Mouse (Mus musculus) R1 (cell line): ENCODE data around the gene Fndc10.
"Not testable (repeated sequence)": the region's sequence is repeated elsewhere in the genome, so short reads cannot be mapped to it uniquely, and the experiment has no call there.

ENCODE experiments used
- DNase-seq: peaks from one replicate; pipeline ENCODE4 v3.0.0-alpha.2; 2018; ENCODE audit warnings: low read depth, low spot score

Gene Fndc10

DNA sequence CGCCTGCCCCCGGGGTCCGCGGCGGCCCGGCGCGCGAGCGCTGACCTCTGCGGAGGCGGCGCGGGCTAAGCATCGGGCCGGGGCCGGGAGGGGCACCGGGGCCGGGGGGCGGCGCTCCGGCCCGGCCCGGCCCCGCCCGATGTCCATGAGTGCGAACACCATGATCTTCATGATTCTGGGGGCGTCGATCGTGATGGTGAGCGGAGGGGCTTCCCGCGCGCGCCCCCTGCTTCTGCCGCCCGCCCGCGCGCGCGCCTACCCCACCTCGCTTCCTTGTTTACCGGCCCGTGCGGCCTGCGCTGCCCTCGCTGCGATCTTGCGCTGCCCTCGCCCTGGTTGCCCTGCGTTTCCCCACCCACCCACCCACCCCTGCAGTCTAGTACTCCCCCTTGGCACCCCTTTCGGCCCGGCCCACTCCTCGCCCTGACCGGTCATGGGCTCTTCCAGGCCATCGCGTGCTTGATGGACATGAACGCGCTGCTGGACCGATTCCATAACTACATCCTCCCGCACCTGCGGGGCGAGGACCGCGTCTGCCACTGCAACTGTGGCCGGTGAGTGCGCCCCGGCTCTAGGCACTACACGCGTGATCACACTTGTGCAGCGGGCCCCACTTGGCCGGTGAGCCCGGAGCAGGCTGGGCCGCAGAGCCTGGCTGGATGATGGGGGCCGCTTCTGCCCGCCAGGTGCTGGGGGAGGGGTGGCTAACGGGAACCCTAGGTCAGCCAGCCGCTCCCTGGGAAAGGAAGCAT lies 41.0 kb downstream of the Fndc10 start:
- DNase-seq: no peak

DNA sequence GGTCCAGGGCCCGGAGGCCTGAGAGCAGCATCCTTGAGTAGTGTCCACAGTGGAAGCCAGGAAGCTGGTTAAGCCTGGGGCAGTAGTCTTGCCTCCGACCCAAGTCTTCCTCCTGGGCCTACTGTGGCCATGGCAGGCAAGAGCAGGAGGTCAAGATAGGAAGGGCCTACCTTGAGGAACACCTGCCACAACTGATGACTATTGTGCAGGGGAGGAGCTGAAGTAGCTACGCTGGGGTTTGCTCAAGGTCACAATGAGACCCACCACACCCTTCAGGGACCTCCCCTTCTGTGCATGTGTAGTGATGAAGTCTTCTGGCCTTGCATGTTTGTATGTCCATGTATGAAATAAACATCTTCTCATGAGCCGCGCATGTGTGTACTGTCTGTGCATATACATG lies 41.6 kb downstream of the Fndc10 start:
- DNase-seq: peak; percentile 70

DNA sequence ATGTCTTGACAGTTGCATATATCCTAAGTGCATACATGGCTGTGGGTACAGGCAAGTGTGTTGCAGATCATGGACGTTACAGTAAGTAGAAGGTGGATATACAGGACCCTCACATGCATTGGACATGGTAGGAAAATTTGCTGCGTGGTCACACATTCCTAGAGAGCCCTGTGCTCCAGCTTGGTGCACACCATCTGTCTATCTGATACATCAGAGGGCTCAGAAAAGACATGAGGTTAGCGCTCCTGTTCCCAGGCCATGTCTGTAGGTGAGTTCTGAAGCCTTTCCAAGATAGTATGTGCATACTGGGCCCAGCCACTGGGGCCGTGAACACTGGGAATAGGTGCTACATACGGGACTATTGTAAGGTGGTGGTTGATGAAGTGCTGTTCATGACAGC lies 42.3 kb downstream of the Fndc10 start:
- DNase-seq: no peak

DNA sequence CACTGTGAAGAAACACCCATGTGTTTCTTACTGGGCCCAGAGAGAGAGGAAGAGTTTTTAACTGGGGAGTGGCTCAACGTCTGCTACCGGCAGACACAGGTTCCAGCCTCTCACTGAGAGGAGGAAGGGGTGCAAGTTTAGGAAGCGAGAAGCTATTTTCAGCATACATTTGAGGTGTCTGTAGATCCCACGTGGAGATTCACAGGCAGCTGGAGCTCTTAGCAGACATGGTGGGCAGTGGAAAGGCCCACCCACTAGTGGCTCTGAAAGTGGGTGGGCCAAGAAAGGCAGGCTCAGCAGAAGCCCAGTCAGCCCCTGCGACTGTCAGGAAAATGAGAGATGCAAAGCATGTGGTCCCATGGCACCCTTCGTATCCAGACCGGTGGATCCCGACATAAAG lies 44.1 kb downstream of the Fndc10 start:
- DNase-seq: no peak

DNA sequence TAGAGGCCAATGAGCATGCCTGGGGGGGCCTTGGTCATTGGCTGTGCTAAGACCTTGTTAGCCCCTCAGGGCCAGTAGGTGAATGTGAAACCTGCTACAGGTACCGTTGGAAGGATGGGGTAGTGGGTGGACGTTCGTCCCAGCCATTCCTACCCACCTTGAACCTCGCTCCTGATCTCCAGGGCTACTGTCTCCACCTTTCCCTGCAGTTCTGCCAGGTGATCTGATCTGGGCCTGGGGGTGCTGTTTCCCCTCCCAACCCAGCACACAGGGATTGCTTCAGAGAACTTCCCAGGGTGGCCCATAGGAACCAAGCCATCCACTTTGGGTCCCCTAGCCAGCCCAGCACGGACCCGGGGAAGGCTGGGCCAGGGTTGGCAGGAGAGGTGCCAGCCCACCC lies 45.0 kb downstream of the Fndc10 start:
- no peak for DNase-seq

DNA sequence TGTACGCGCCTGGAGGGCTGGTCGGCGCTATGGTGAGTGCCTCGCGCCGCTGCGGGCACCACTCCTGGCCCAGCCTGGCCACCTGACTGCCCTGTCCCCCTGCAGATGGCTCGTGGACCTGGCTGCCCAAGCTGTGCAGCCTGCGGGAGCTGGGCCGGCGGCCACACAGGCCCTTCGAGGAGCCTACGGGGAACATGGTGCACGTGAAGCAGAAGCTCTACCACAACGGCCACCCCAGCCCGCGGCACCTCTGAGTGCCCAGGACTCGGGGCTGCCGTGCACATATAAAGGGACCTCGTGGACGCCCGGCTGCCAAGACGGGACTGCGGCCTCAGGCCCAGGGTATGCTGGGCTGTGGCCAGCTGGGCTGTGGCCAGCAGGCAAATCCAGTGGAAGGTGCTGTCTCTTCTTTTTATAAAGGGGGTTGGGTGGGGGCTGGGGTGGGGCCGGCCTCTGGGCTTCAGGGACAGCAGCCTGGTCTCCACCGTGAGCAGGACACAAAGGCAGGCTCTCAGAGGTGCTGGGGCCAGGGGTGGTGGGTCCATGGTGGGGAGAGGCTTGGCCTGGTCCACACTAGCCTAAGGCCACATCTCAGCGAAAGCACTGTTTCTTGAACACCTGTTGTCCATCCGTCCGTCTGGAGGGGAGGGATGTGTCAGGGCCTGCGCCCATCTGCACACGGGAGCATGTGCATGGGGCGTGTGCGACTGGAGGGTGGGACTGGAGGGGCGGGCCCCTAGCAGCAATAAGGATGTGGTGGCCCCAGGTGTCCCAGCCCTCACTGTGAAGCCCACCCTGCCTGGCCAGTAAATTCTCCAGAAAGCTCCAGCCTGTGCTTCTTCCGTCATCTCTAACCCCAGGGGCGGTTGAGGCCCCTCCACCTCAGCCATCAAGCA lies 45.8 kb downstream of the Fndc10 start:
- no peak for DNase-seq

DNA sequence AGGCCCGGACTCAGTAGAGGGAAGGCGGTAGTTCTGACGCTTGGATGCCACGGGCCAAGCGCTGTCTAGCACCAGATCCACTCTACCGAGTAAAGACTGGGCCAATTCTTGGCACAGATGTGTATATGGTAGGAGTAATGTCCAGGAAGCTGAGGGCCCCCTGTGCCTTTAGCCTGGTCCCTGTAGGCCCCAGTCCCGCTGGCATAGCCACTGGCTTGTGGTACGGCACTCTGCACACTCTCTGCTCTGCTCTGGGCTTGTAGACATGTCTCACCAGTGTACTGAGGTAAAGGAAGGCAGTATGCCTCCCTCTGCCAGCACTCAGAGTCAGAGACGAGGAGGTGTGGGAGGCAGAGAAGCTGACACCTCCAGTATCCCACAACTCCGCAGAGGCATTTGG lies 46.5 kb downstream of the Fndc10 start:
- DNase-seq: not testable (repeated sequence)

DNA sequence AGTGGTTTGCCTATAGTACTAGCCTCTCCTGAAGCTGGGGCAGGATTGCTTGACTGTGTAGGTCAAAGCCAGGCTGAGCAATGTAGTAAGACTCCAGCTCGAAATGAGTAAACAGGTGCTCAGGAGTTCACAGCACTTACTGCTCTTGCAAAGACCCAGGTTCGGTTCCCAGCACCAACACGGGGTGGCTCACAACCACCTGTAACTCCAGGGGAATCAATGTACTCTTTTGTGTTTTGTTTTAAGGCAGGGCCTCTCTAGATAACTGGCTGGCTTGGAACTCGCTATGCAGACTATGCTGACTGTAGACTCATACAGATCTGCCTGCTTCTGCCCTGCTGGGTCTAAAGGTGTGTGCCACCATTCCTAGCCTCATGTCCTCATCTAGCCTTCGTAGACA lies 48.5 kb downstream of the Fndc10 start:
- DNase-seq: no peak

DNA sequence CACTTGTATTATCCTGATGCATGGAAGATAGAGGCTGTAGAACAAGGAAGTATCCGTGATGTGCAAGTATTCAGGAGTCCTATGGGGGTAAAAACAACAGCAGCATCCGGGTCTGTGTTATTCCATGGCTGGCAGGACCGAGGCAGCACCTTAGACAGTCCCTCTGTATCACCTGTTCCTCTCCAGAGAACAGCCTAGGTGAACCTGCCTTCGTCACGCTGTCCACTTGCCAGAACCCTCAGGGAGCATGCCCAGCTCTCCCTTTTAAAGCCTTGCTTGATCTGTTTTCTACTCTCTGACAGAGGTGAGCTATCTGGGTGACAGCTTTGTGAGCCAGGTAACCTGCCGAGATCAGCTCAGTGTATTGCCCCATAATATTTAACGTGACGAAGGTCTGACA lies 50.3 kb downstream of the Fndc10 start:
- no peak for DNase-seq

DNA sequence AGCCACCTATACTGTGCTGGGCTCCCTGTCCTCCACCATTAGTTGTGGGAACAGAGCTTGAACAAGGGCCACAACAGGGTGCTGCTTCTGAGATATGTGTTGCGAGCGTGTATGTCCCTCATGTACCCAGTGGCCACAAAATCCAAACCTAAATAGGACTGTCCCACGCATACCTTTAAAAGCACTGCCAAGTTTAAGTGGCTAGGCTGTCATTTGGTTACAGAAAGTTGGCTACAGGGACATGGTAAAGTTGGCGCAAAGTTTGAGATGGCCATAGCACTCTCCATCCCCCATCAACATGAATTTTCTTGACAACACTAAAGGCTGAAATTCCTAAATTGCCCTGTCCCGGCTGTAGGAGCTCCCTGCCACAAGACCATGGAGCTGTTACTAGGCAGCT lies 51.0 kb downstream of the Fndc10 start:
- no peak for DNase-seq
